Mouse (Mus musculus) hindbrain, embryonic 13.5 days (tissue): Measurements from ENCODE around the gene Galk2. TPM values are rescaled to one million over a fixed set of nuclear protein-coding genes. Genes with fewer than 3 reads are reported as not detected.

Experiments used
- ATAC-seq: fragments of 200-750 bp; cut with Nextera tagmentation; 2 replicates; pipeline ENCODE4 v1.8.0; 2017; ENCODE audit warnings: moderate TSS enrichment; ENCODE audit not compliant: low FRiP score
- H3K27ac ChIP-seq: fragments of 300-500 bp; sonication (generic); 2 replicates; pipeline ENCODE4 v1.5.1; 2015; ENCODE audit warnings: inconsistent platforms, mild to moderate bottlenecking, moderate library complexity
- H3K27me3 ChIP-seq: fragments of 300-500 bp; sonication (generic); 2 replicates; pipeline ENCODE4 v1.6.1; 2015; ENCODE audit warnings: mild to moderate bottlenecking, inconsistent platforms
- H3K36me3 ChIP-seq: fragments of 300-500 bp; sonication (generic); 2 replicates; pipeline ENCODE4 v1.6.1; 2015; ENCODE audit warnings: mild to moderate bottlenecking, inconsistent platforms
- H3K4me1 ChIP-seq: fragments of 300-500 bp; sonication (generic); replicated peaks from 2 replicates; pipeline ENCODE4 v1.6.1; 2015; ENCODE audit warnings: inconsistent platforms
- H3K4me2 ChIP-seq: fragments of 300-500 bp; sonication (generic); 2 replicates; pipeline ENCODE4 v1.6.1; 2015; ENCODE audit warnings: inconsistent platforms, mild to moderate bottlenecking, moderate library complexity
- H3K4me3 ChIP-seq: fragments of 300-500 bp; sonication (generic); 2 replicates; pipeline ENCODE4 v1.5.1; 2015; ENCODE audit warnings: mild to moderate bottlenecking, inconsistent platforms
- H3K9ac ChIP-seq: fragments of 300-500 bp; sonication (generic); 2 replicates; pipeline ENCODE4 v1.6.1; 2015; ENCODE audit warnings: mild to moderate bottlenecking, inconsistent platforms
- H3K9me3 ChIP-seq: fragments of 300-500 bp; sonication (generic); 2 replicates; pipeline ENCODE4 v1.6.1; 2016; ENCODE audit warnings: inconsistent platforms
- WGBS: fragments of 180-500 bp; shearing (Covaris S2); methylation state at CpG from one replicate; pipeline ENCODE4 v1.1.7; 2015; 5-methylcytosine and 5-hydroxymethylcytosine counted together
- polyA plus RNA-seq: library from polyadenylated mRNA; unstranded; fragments of >200 nt; fragmentation: Nextera tagmentation; extraction: Ambion mirVana; gene quantifications from 2 replicates; pipeline ENCODE4 v1.2.1, GENCODE M21; 2015

Galk2 gene
- polyA plus RNA-seq, 1 experiment from 2014 or later: 31.6 TPM

GRCm38 (mm10) chr2:125929872-125930271, 71.0 kb downstream of the Galk2 start:
- 81% methylated on average over 2 of the region's 2 CpGs for WGBS
- no peak overlapping the region for H3K4me3 ChIP-seq
- H3K9me3 ChIP-seq: no peaks in the 10 kb centered on the region
- ATAC-seq: no peak
- peaks cover 10% of the 10 kb centered on the region; the same call in 1 of the 2 replicates for H3K36me3 ChIP-seq
- no peak overlapping the region for H3K9ac ChIP-seq
- H3K27ac ChIP-seq: no peak overlapping the region
- H3K4me1 ChIP-seq: peaks cover 4% of the 10 kb centered on the region; the same call in 1 of the 2 replicates
- no peak overlapping the region for H3K4me2 ChIP-seq
- H3K27me3 ChIP-seq: no peaks in the 10 kb centered on the region

- peaks cover 10% of the 10 kb centered on the region; the same call in 1 of the 2 replicates for H3K36me3 ChIP-seq
- no peaks in the 10 kb centered on the region for H3K9me3 ChIP-seq
- H3K4me2 ChIP-seq: no peak overlapping the region
- peaks cover 4% of the 10 kb centered on the region; the same call in 1 of the 2 replicates for H3K4me1 ChIP-seq
- H3K27me3 ChIP-seq: no peaks in the 10 kb centered on the region
- 37% methylated on average over 5 of the region's 5 CpGs for WGBS
- no peak overlapping the region for H3K4me3 ChIP-seq
- no peak for ATAC-seq
- H3K9ac ChIP-seq: no peak overlapping the region
- H3K27ac ChIP-seq: no peak overlapping the region
Observed at GRCm38 (mm10) chr2:125931193-125931592, 72.3 kb downstream of the Galk2 start.

- Histone ChIP-seq H3K4me3 (no peak overlapping the region), H3K4me2 (no peak overlapping the region), H3K27me3 (no peaks in the 10 kb centered on the region), H3K9me3 (no peaks in the 10 kb centered on the region), H3K36me3 (peaks cover 10% of the 10 kb centered on the region; the same call in 1 of the 2 replicates), H3K27ac (no peak overlapping the region), H3K9ac (no peak overlapping the region), H3K4me1 (peaks cover 4% of the 10 kb centered on the region; the same call in 1 of the 2 replicates)
- ATAC-seq: no peak
Observed at GRCm38 (mm10) chr2:125932734-125933133, 73.8 kb downstream of the Galk2 start.

- H3K27ac ChIP-seq: no peak overlapping the region
- WGBS: 72% methylated on average over 3 of the region's 3 CpGs
- H3K9ac ChIP-seq: no peak overlapping the region
- no peak overlapping the region for H3K4me3 ChIP-seq
- peaks cover 10% of the 10 kb centered on the region; the same call in 1 of the 2 replicates for H3K36me3 ChIP-seq
- H3K4me1 ChIP-seq: peaks cover 4% of the 10 kb centered on the region; the same call in 1 of the 2 replicates
- H3K9me3 ChIP-seq: no peaks in the 10 kb centered on the region
- H3K4me2 ChIP-seq: no peak overlapping the region
- H3K27me3 ChIP-seq: no peaks in the 10 kb centered on the region
- no peak for ATAC-seq
Observed at GRCm38 (mm10) chr2:125933977-125934376, 75.1 kb downstream of the Galk2 start.

- WGBS: 48% methylated on average over 5 of the region's 5 CpGs
- no peak for ATAC-seq
Observed at GRCm38 (mm10) chr2:125936396-125936795, 77.5 kb downstream of the Galk2 start.

GRCm38 (mm10) chr2:125938993-125939642, 80.2 kb downstream of the Galk2 start:
- Histone ChIP-seq H3K4me3 (no peak overlapping the region), H3K36me3 (peaks cover 3% of the 10 kb centered on the region; the same call in 1 of the 2 replicates), H3K4me1 (no peaks in the 10 kb centered on the region; the same call in 1 of the 2 replicates), H3K27ac (no peak overlapping the region), H3K27me3 (no peaks in the 10 kb centered on the region), H3K4me2 (no peak overlapping the region), H3K9me3 (0 out of 2 replicates have a peak, but pooled peaks cover 2% of the 10 kb centered on the region), H3K9ac (no peak overlapping the region)
- ATAC-seq: no peak
- WGBS: 84% methylated on average over 6 of the region's 6 CpGs

More at GRCm38 (mm10) chr2:125936396-125936795, 77.5 kb downstream of the Galk2 start:
- no peaks in the 10 kb centered on the region for H3K27me3 ChIP-seq
- H3K4me1 ChIP-seq: peaks cover under 1% of the 10 kb centered on the region; the same call in 1 of the 2 replicates
- no peak overlapping the region for H3K4me3 ChIP-seq
- H3K9ac ChIP-seq: no peak overlapping the region
- peaks cover 8% of the 10 kb centered on the region; the same call in 1 of the 2 replicates for H3K36me3 ChIP-seq
- no peaks in the 10 kb centered on the region for H3K9me3 ChIP-seq
- no peak overlapping the region for H3K4me2 ChIP-seq
- no peak overlapping the region for H3K27ac ChIP-seq

GRCm38 (mm10) chr2:125941111-125941785, 82.3 kb downstream of the Galk2 start:
- Histone ChIP-seq H3K4me1 (no peaks in the 10 kb centered on the region; the same call in 1 of the 2 replicates), H3K4me3 (no peak overlapping the region), H3K27ac (no peak overlapping the region), H3K36me3 (peaks cover 3% of the 10 kb centered on the region; the same call in 1 of the 2 replicates), H3K4me2 (no peak overlapping the region), H3K9ac (no peak overlapping the region), H3K9me3 (0 out of 2 replicates have a peak, but pooled peaks cover 2% of the 10 kb centered on the region), H3K27me3 (no peaks in the 10 kb centered on the region)
- no peak for ATAC-seq
- WGBS: 80% methylated on average over 6 of the region's 6 CpGs

- 0 out of 2 replicates have a peak, but pooled peaks cover 2% of the 10 kb centered on the region for H3K9me3 ChIP-seq
- no peak overlapping the region for H3K9ac ChIP-seq
- 83% methylated on average over 1 of the region's 1 CpGs for WGBS
- H3K4me2 ChIP-seq: no peak overlapping the region
- no peaks in the 10 kb centered on the region for H3K27me3 ChIP-seq
- H3K4me3 ChIP-seq: no peak overlapping the region
- ATAC-seq: no peak
- peaks cover 9% of the 10 kb centered on the region; the same call in 1 of the 2 replicates for H3K36me3 ChIP-seq
- H3K27ac ChIP-seq: no peak overlapping the region
- H3K4me1 ChIP-seq: no peaks in the 10 kb centered on the region
Observed at GRCm38 (mm10) chr2:125943301-125943700, 84.4 kb downstream of the Galk2 start.

GRCm38 (mm10) chr2:125948195-125948594, 89.3 kb downstream of the Galk2 start:
- Histone ChIP-seq H3K36me3 (peaks cover 22% of the 10 kb centered on the region), H3K9me3 (no peaks in the 10 kb centered on the region), H3K27me3 (no peaks in the 10 kb centered on the region), H3K27ac (no peak overlapping the region), H3K4me2 (no peak overlapping the region), H3K4me3 (no peak overlapping the region), H3K4me1 (no peaks in the 10 kb centered on the region), H3K9ac (no peak overlapping the region)
- WGBS: 92% methylated on average over 2 of the region's 2 CpGs
- no peak for ATAC-seq

GRCm38 (mm10) chr2:125968811-125969210, 109.9 kb downstream of the Galk2 start:
- H3K27me3 ChIP-seq: no peaks in the 10 kb centered on the region
- WGBS: 71% methylated on average over 1 of the region's 1 CpGs

GRCm38 (mm10) chr2:125973207-125973606, 114.3 kb downstream of the Galk2 start:
- ATAC-seq: no peak
- H3K36me3 ChIP-seq: peaks cover 6% of the 10 kb centered on the region; the same call in 1 of the 2 replicates
- H3K4me3 ChIP-seq: no peak overlapping the region
- no peak overlapping the region for H3K27ac ChIP-seq
- H3K27me3 ChIP-seq: no peaks in the 10 kb centered on the region
- no peaks in the 10 kb centered on the region for H3K9me3 ChIP-seq
- H3K4me2 ChIP-seq: no peak overlapping the region
- 72% methylated on average over 6 of the region's 6 CpGs for WGBS
- no peaks in the 10 kb centered on the region for H3K4me1 ChIP-seq
- no peak overlapping the region for H3K9ac ChIP-seq

More at GRCm38 (mm10) chr2:125968811-125969210, 109.9 kb downstream of the Galk2 start:
- no peak overlapping the region for H3K4me2 ChIP-seq
- H3K9ac ChIP-seq: no peak overlapping the region
- H3K4me1 ChIP-seq: no peaks in the 10 kb centered on the region
- no peaks in the 10 kb centered on the region; the same call in 1 of the 2 replicates for H3K36me3 ChIP-seq
- no peak for ATAC-seq
- no peak overlapping the region for H3K4me3 ChIP-seq
- no peaks in the 10 kb centered on the region for H3K9me3 ChIP-seq
- no peak overlapping the region for H3K27ac ChIP-seq

GRCm38 (mm10) chr2:125975206-125975605, 116.3 kb downstream of the Galk2 start:
- no peak for ATAC-seq
- H3K4me1 ChIP-seq: no peaks in the 10 kb centered on the region
- H3K36me3 ChIP-seq: peaks cover 6% of the 10 kb centered on the region; the same call in 1 of the 2 replicates
- WGBS: 93% methylated on average over 10 of the region's 10 CpGs
- H3K4me2 ChIP-seq: no peak overlapping the region
- H3K9me3 ChIP-seq: no peaks in the 10 kb centered on the region
- no peak overlapping the region for H3K27ac ChIP-seq
- H3K4me3 ChIP-seq: no peak overlapping the region
- H3K27me3 ChIP-seq: no peaks in the 10 kb centered on the region
- no peak overlapping the region for H3K9ac ChIP-seq
